Mouse (Mus musculus) thymus, postnatal 14 days (tissue): Measurements from ENCODE around the gene Dnm2.
"Not testable (repeated sequence)": the region's sequence is repeated elsewhere in the genome, so short reads cannot be mapped to it uniquely, and the experiment has no call there.

ENCODE experiments used
- DNase-seq: peaks from one replicate; pipeline ENCODE4 v3.0.0; 2021

Dnm2 gene

GRCm38 (mm10) chr9:21456930-21457634, 32.4 kb downstream of the Dnm2 start:
- no peak for DNase-seq

- DNase-seq, result no peak
Observed at GRCm38 (mm10) chr9:21458821-21459220, 34.1 kb downstream of the Dnm2 start.

GRCm38 (mm10) chr9:21460400-21460940, 35.8 kb downstream of the Dnm2 start:
- DNase-seq, result no peak

- peak; percentile 28 for DNase-seq
Observed at GRCm38 (mm10) chr9:21463138-21463590, 38.5 kb downstream of the Dnm2 start.

GRCm38 (mm10) chr9:21463766-21464564, 39.3 kb downstream of the Dnm2 start:
- DNase-seq, result no peak

- peak; percentile 51 for DNase-seq
Observed at GRCm38 (mm10) chr9:21464565-21464928, 39.8 kb downstream of the Dnm2 start.

- DNase-seq, result peak; percentile 72
Observed at GRCm38 (mm10) chr9:21469032-21470024, 44.6 kb downstream of the Dnm2 start.

- no peak for DNase-seq
Observed at GRCm38 (mm10) chr9:21472913-21473312, 48.2 kb downstream of the Dnm2 start.

- DNase-seq, result no peak
Observed at GRCm38 (mm10) chr9:21477707-21478106, 53.0 kb downstream of the Dnm2 start.

- DNase-seq, result no peak
Observed at GRCm38 (mm10) chr9:21484065-21484464, 59.4 kb downstream of the Dnm2 start.

GRCm38 (mm10) chr9:21488246-21488645, 63.5 kb downstream of the Dnm2 start:
- DNase-seq, result not testable (repeated sequence)

GRCm38 (mm10) chr9:21490696-21491095, 66.0 kb downstream of the Dnm2 start:
- DNase-seq, result no peak

- no peak for DNase-seq
Observed at GRCm38 (mm10) chr9:21493907-21494306, 69.2 kb downstream of the Dnm2 start.

GRCm38 (mm10) chr9:21494726-21495125, 70.0 kb downstream of the Dnm2 start:
- DNase-seq, result no peak

- DNase-seq, result no peak
Observed at GRCm38 (mm10) chr9:21496308-21497049, 71.8 kb downstream of the Dnm2 start.

GRCm38 (mm10) chr9:21497050-21497542, 72.4 kb downstream of the Dnm2 start:
- no peak for DNase-seq

GRCm38 (mm10) chr9:21497664-21498063, 73.0 kb downstream of the Dnm2 start:
- DNase-seq, result no peak

- DNase-seq, result no peak
Observed at GRCm38 (mm10) chr9:21498284-21498902, 73.7 kb downstream of the Dnm2 start.

GRCm38 (mm10) chr9:21503352-21503751, 78.6 kb downstream of the Dnm2 start:
- no peak for DNase-seq

GRCm38 (mm10) chr9:21505767-21506166, 81.1 kb downstream of the Dnm2 start:
- DNase-seq, result no peak

GRCm38 (mm10) chr9:21507753-21508430, 83.2 kb downstream of the Dnm2 start:
- no peak for DNase-seq
